Mouse (Mus musculus) heart, embryonic 12.5 days (tissue): ENCODE measurements around the gene Pkd1l1. TPM values are rescaled to one million over a fixed set of nuclear protein-coding genes. Genes with fewer than 3 reads are reported as not detected.
A peak's percentile ranks its signal among the peaks of the same experiment; 100 is the strongest.

Experiments
- ATAC-seq: fragments of 200-750 bp; cut with Nextera tagmentation; 2 replicates; pipeline ENCODE4 v1.8.0; 2017; ENCODE audit warnings: moderate TSS enrichment, moderate library complexity; ENCODE audit not compliant: insufficient number of reproducible peaks, low FRiP score
- H3K27ac ChIP-seq: fragments of 300-500 bp; sonication (generic); 2 replicates; pipeline ENCODE4 v1.5.1; 2016; ENCODE audit warnings: mild to moderate bottlenecking, moderate library complexity; ENCODE audit not compliant: poor library complexity, severe bottlenecking
- H3K27me3 ChIP-seq: fragments of 300-500 bp; sonication (generic); replicated peaks from 2 replicates; pipeline ENCODE4 v1.6.1; 2016; ENCODE audit warnings: mild to moderate bottlenecking, moderate library complexity
- H3K36me3 ChIP-seq: fragments of 300-500 bp; sonication (generic); 2 replicates; pipeline ENCODE4 v1.6.1; 2016; ENCODE audit warnings: mild to moderate bottlenecking, moderate library complexity
- H3K4me1 ChIP-seq: fragments of 300-500 bp; sonication (generic); replicated peaks from 2 replicates; pipeline ENCODE4 v1.6.1; 2016; ENCODE audit warnings: mild to moderate bottlenecking
- H3K4me2 ChIP-seq: fragments of 300-500 bp; sonication (generic); 2 replicates; pipeline ENCODE4 v1.6.1; 2016; ENCODE audit warnings: mild to moderate bottlenecking, moderate library complexity
- H3K4me3 ChIP-seq: fragments of 300-500 bp; sonication (generic); 2 replicates; pipeline ENCODE4 v1.5.1; 2016; ENCODE audit warnings: mild to moderate bottlenecking
- H3K9ac ChIP-seq: fragments of 300-500 bp; sonication (generic); 2 replicates; pipeline ENCODE4 v1.6.1; 2016; ENCODE audit warnings: mild to moderate bottlenecking, moderate library complexity
- H3K9me3 ChIP-seq: fragments of 300-500 bp; sonication (generic); replicated peaks from 2 replicates; pipeline ENCODE4 v1.6.1; 2016; ENCODE audit warnings: mild to moderate bottlenecking, moderate library complexity
- WGBS: fragments of 180-500 bp; shearing (Covaris S2); methylation state at CpG from one replicate; pipeline ENCODE4 v1.1.7; 2016; 5-methylcytosine and 5-hydroxymethylcytosine counted together
- polyA plus RNA-seq: library from polyadenylated mRNA; unstranded; fragments of >200 nt; fragmentation: Nextera tagmentation; extraction: Ambion mirVana; gene quantifications from 2 replicates; pipeline ENCODE4 v1.2.1, GENCODE M21; 2016

Gene Pkd1l1
- polyA plus RNA-seq, 1 experiment from 2014 or later, result 0.04 TPM

DNA sequence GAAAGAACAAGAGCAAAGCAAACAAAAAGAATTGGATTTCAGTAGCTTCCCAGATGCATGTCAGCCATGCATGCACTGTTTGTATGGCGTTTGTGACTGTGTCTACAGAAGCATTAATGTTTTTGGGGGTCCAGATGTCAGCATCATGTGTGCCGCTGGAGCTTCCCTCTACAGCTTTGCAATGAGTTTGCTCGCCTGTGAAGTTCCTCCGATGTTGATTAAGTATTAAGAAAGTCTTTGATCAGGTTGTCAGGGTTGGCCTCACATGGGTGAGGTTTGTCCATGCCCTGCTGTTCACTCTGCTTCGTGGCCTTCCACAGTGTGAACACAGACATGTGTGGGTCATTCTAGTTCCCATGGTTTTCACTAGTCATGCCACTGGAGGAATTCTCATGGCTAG, 183.9 kb downstream of the Pkd1l1 start:
- H3K4me2 ChIP-seq, result no peak overlapping the region
- no peak overlapping the region for H3K4me3 ChIP-seq
- H3K4me1 ChIP-seq, result peaks cover 23% of the 10 kb centered on the region
- H3K9me3 ChIP-seq, result no peaks in the 10 kb centered on the region
- no peak for ATAC-seq
- WGBS, result 84% methylated on average over 5 of the region's 5 CpGs
- no peak overlapping the region for H3K9ac ChIP-seq
- no peak overlapping the region for H3K27ac ChIP-seq
- H3K27me3 ChIP-seq, result no peaks in the 10 kb centered on the region
- H3K36me3 ChIP-seq, result no peaks in the 10 kb centered on the region

DNA sequence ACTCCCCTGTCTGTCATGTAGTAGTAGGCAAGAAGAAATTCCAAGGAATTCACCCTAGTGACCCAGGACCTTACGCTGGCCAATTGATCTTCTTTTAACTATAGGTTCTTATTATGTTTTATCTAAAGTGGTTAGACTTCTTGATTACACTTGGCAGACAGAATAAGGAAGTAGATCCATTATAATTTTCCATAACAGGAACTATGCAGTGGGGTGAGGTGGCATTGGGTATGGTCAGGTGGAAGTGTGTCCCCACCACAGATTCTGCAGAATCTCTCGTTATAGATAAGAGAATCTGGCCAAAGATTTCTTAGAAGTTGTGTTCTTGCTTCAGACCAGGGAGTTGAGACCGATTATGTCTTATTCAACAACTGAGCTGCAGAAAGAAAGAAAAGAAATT, 185.5 kb downstream of the Pkd1l1 start:
- Histone ChIP-seq H3K27ac (no peak overlapping the region), H3K9me3 (no peaks in the 10 kb centered on the region), H3K4me1 (peaks cover 21% of the 10 kb centered on the region), H3K36me3 (no peaks in the 10 kb centered on the region), H3K4me3 (no peak overlapping the region), H3K4me2 (no peak overlapping the region), H3K9ac (no peak overlapping the region), H3K27me3 (no peaks in the 10 kb centered on the region)
- 52% methylated on average over 3 of the region's 3 CpGs for WGBS
- no peak for ATAC-seq

DNA sequence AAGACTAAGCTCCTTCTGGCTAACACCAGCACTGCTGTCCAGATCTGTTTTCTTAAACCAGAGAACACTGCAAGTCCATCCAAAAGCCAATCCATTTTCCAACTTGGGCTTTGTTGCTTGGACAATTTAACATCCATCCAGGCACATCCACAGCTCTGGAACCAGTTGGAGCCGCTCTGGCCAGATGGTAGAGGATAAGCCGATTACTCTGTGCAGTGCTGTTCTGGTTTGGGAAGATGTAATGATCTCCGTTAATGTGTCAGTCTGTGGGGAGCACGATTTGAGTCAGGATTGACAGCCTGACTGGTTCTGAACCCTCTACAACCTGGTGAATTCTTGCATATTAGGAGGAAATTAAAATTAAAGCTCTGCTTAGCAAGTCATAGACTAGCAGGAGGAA, 188.7 kb downstream of the Pkd1l1 start:
- H3K4me3 ChIP-seq, result no peak overlapping the region
- no peak for ATAC-seq
- H3K9me3 ChIP-seq, result no peaks in the 10 kb centered on the region
- 73% methylated on average over 4 of the region's 4 CpGs for WGBS
- H3K4me1 ChIP-seq, result peaks cover 29% of the 10 kb centered on the region
- H3K27ac ChIP-seq, result no peak overlapping the region
- no peaks in the 10 kb centered on the region for H3K27me3 ChIP-seq
- H3K4me2 ChIP-seq, result no peak overlapping the region
- no peaks in the 10 kb centered on the region for H3K36me3 ChIP-seq
- no peak overlapping the region for H3K9ac ChIP-seq

DNA sequence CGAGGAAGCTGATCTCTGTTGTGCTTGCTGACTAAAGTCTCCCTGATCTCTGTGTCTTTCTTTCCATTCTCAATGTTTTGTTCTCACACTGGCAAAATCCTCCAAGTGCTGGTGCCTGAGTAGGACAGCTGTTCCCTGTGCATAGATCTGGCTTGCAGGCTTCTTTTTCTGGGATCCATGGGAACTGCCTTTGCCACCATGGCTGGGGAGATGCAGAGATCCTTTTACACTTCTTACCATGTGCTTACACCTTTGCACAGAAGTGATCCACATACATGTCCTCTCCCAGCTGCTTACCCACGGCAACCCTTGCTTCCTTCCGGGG, 191.0 kb downstream of the Pkd1l1 start:
- H3K9me3 ChIP-seq, result no peaks in the 10 kb centered on the region
- H3K27me3 ChIP-seq, result no peaks in the 10 kb centered on the region
- ATAC-seq, result no peak
- H3K27ac ChIP-seq, result peak overlapping the region; percentile 61
- peaks cover 27% of the 10 kb centered on the region for H3K4me1 ChIP-seq
- no peak overlapping the region for H3K4me3 ChIP-seq
- WGBS, result 29% methylated on average over 3 of the region's 3 CpGs
- 0 out of 2 replicates have a peak overlapping the region, but pooled peaks have one; percentile 15 for H3K4me2 ChIP-seq
- no peaks in the 10 kb centered on the region for H3K36me3 ChIP-seq
- no peak overlapping the region for H3K9ac ChIP-seq

DNA sequence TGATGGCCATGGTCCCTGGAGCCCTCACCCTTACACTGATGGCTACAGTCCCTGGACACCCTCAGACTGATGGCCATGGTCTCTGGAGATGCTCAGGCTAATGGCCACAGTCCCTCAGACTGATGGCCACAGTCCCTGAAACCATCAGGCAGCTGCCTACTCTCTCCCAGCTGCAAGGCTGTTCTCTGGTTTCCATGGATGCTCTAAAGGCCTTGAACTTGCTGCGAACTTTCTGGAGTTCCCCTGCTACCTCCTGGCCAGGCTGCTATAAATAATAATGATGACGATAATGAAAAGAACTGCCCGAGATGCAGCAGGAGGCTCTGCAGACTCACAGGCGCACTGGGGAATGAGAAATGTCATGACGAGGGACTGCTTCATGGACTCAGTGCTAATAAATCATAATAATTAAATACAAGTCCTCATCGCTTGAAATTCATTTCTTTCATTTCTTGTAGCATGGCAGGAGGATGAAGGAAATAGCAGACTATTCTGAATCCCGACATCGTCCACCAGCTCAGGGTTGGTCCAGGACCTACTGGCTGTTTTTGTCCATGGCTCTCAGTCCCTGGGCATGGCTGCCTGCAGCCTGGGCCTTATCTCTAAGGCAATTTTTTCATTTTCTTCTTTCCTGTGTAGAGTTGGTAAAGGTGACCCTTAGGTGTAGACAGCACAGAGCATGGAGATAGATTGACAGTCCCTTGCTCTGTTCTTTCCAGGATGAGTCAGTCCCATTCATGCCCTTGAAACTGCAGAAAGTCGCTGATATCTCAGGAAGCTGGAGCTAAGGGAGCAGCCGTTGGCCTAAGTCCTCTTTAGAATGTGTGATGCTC, 191.5 kb downstream of the Pkd1l1 start:
- WGBS, result 50% methylated on average over 10 of the region's 10 CpGs
- peak overlapping the region; percentile 69 for H3K27ac ChIP-seq
- H3K9me3 ChIP-seq, result no peaks in the 10 kb centered on the region
- H3K4me3 ChIP-seq, result no peak overlapping the region
- no peaks in the 10 kb centered on the region for H3K27me3 ChIP-seq
- H3K4me2 ChIP-seq, result no peak overlapping the region
- H3K9ac ChIP-seq, result no peak overlapping the region
- H3K36me3 ChIP-seq, result no peaks in the 10 kb centered on the region
- peaks cover 27% of the 10 kb centered on the region for H3K4me1 ChIP-seq
- peak; percentile 27; the same call in 1 of the 2 replicates for ATAC-seq

DNA sequence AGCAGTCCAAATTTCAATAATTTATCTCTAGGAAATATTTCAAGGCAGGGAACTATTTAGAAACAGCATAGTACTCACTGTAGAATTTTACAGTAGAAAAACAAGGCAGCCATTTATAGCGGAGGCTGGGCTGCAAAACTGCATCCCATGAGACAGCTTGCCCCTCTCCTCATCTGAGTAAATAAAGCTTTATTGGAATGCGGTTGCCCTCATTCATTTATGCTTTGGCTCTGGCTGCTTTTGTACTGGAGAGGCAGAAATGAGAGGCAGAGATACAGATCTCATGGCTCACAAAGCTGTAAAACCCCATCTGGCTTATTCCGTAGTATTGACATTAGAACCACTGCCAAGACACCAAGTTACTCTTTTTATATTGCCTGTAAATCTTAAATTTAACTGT, 193.6 kb downstream of the Pkd1l1 start:
- no peak overlapping the region for H3K9ac ChIP-seq
- 87% methylated on average over 3 of the region's 3 CpGs for WGBS
- no peak for ATAC-seq
- H3K9me3 ChIP-seq, result no peaks in the 10 kb centered on the region
- no peak overlapping the region for H3K27ac ChIP-seq
- no peaks in the 10 kb centered on the region for H3K36me3 ChIP-seq
- H3K4me2 ChIP-seq, result no peak overlapping the region
- H3K4me1 ChIP-seq, result peaks cover 27% of the 10 kb centered on the region
- H3K27me3 ChIP-seq, result no peaks in the 10 kb centered on the region
- no peak overlapping the region for H3K4me3 ChIP-seq

Other genes with a start within 250 kb of the Pkd1l1 start
- gene Hus1, start 37.9 kb upstream of the Pkd1l1 start, polyA plus RNA-seq, result 14.7 and 16.2 TPM in 2 replicates
- 3.1 and 3.3 TPM in 2 replicates for gene Gm11992, start 75.3 kb upstream of the Pkd1l1 start, polyA plus RNA-seq
- gene Sun3, start 75.7 kb upstream of the Pkd1l1 start, polyA plus RNA-seq, result 0.61 and 0.73 TPM in 2 replicates
- 23.3 and 25.1 TPM in 2 replicates for gene Upp1, start 144.8 kb upstream of the Pkd1l1 start, polyA plus RNA-seq
- gene Abca13, start 218.7 kb upstream of the Pkd1l1 start, polyA plus RNA-seq, result 0.01 TPM in 2 replicates